Mouse (Mus musculus) regulatory T cell (primary cell): ENCODE data around the gene Arhgap31.

Experiments used
- in situ Hi-C: fragments of 300-600 bp; cut with MboI, MseI; formaldehyde crosslinking; loops from one replicate; pipeline ENCODE4 v1.15.1; 2025; ENCODE audit warnings: high pct_unique_total_duplicates

Gene Arhgap31

DNA sequence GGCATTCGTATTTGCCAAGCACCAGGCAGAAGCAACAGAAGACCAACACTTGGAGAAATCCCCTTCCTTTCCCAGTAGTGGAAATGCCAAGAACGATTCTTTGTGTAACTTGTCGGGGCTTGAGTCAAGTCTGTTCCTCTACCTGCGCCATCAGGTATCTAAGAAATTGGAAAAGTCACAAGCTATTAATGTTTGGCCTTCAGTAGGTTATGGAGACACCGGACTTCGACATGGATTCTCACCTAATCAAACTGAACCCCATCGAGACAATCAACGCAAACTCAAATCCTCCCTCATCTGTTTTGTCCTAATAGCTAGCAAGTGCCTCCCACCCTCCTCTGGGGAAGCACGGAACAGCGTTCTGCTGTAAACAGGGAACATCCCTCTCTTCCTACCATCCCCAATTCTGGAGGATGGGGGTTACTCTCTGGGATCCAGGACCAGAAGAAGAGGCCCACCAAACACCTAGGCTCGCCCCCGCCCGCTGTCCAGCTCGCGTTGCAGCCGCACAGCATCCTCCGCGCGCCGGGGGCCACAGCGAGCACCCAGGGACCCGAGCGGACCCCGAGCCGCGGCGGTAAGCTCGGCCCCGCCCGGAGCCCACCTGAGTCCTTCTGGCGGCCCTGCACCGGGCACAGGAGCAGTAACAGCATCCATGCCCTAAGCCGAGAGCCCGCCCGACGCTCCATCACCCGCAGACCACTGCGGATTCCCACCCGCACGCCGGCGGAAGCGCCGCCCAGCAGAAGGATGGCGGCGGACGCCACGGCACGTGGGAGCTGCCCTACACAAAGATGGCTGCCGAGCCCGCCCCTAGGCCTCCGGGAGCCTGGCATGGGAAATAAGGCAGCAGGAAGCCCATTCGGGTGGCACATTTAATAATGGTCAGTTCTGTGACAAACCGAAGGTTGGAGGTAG is 163.3 kb downstream of the Arhgap31 start, which contains the start of gene Poglut1:
Poglut1 (minus strand) TSS at position 780 of the 918 bp plus-strand sequence.
- in situ Hi-C loops: no loop called here
